Mouse (Mus musculus) lung, embryonic 15.5 days (tissue): ENCODE data around the gene Aoc2. TPM values are rescaled to one million over a fixed set of nuclear protein-coding genes. Genes with fewer than 3 reads are reported as not detected.
"Not testable (repeated sequence)": the region's sequence is repeated elsewhere in the genome, so short reads cannot be mapped to it uniquely, and the experiment has no call there.

ENCODE experiments used
- ATAC-seq: fragments of 200-750 bp; cut with Nextera tagmentation; 2 replicates; pipeline ENCODE4 v1.8.0; 2017; ENCODE audit warnings: moderate number of reproducible peaks, borderline replicate concordance; ENCODE audit not compliant: low FRiP score, low TSS enrichment; ENCODE audit errors: extremely low read depth
- H3K27ac ChIP-seq: fragments of 300-500 bp; sonication (generic); 2 replicates; pipeline ENCODE4 v1.5.1; 2015; ENCODE audit warnings: moderate library complexity, mild to moderate bottlenecking, inconsistent platforms
- H3K27me3 ChIP-seq: fragments of 300-500 bp; sonication (generic); 2 replicates; pipeline ENCODE4 v1.6.1; 2015; ENCODE audit warnings: inconsistent platforms
- H3K36me3 ChIP-seq: fragments of 300-500 bp; sonication (generic); 2 replicates; pipeline ENCODE4 v1.6.1; 2015; ENCODE audit warnings: inconsistent platforms
- H3K4me1 ChIP-seq: fragments of 300-500 bp; sonication (generic); 2 replicates; pipeline ENCODE4 v1.6.1; 2015; ENCODE audit warnings: inconsistent platforms
- H3K4me2 ChIP-seq: fragments of 300-500 bp; sonication (generic); 2 replicates; pipeline ENCODE4 v1.6.1; 2015; ENCODE audit warnings: inconsistent platforms, mild to moderate bottlenecking, moderate library complexity
- H3K4me3 ChIP-seq: fragments of 300-500 bp; sonication (generic); 2 replicates; pipeline ENCODE4 v1.5.1; 2015; ENCODE audit warnings: mild to moderate bottlenecking, inconsistent platforms
- H3K9ac ChIP-seq: fragments of 300-500 bp; sonication (generic); 2 replicates; pipeline ENCODE4 v1.6.1; 2015; ENCODE audit warnings: inconsistent platforms
- H3K9me3 ChIP-seq: fragments of 300-500 bp; sonication (generic); 2 replicates; pipeline ENCODE4 v1.6.1; 2016; ENCODE audit warnings: inconsistent platforms
- WGBS: fragments of 180-500 bp; shearing (Covaris S2); methylation state at CpG from one replicate; pipeline ENCODE4 v1.1.7; 2015; 5-methylcytosine and 5-hydroxymethylcytosine counted together
- microRNA-seq: library from miRNA; unstranded; fragments of <30 nt; microRNA quantifications from one replicate; pipeline ENCODE4, GENCODE M21; 2016
- polyA plus RNA-seq: library from polyadenylated mRNA; unstranded; fragments of >200 nt; fragmentation: Nextera tagmentation; extraction: Ambion mirVana; gene quantifications from 2 replicates; pipeline ENCODE4 v1.2.1, GENCODE M21; 2015

Aoc2 gene
- polyA plus RNA-seq, 1 experiment from 2014 or later = 1.2 TPM

DNA sequence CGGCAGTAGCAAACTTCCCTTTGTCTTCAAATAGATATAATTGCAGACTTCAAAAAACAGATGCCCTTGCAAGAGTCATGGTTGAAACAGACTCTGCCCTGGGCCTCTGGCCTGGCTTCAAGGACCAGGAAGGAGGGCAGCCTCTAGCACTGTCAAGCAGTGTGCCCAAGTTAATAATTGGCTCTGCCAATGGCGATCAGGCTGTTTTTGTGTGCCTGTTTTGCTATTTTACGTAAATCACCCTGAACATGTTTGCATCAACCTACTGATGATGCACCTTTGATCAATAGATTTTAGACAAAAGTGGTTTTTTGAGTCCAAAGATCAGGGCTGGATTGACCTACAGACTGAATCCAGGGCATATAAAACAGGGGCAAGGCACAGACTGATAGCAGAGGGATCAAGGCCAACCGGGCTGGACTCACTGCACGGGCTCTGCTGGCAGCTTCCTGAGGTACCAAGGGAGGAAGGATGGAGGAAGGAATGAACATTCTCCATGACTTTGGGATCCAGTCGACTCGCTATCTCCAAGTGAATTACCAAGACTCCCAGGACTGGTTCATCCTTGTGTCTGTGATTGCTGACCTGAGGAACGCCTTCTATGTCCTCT lies 42.6 kb downstream of the Aoc2 start, which contains the start of gene G6pc:
G6pc (plus strand) TSS at position 236 of the 610 bp plus-strand sequence.
- Histone ChIP-seq H3K27ac (no peak within 1 kb of the TSS), H3K9ac (no peak within 1 kb of the TSS), H3K9me3 (no peaks in the 10 kb centered on the region), H3K36me3 (no peaks in the 10 kb centered on the region), H3K4me1 (no peaks in the 10 kb centered on the region), H3K4me3 (no peak within 1 kb of the TSS), H3K27me3 (no peaks in the 10 kb centered on the region), H3K4me2 (no peak within 1 kb of the TSS)
- WGBS = 82% methylated on average over 8 of the region's 8 CpGs
- no peak for ATAC-seq

GRCm38 (mm10) chr11:101370141-101370540 lies 45.3 kb downstream of the Aoc2 start:
- Histone ChIP-seq H3K36me3 (no peaks in the 10 kb centered on the region), H3K4me2 (no peak overlapping the region), H3K4me3 (no peak overlapping the region), H3K4me1 (no peaks in the 10 kb centered on the region), H3K9me3 (no peaks in the 10 kb centered on the region), H3K27ac (no peak overlapping the region), H3K9ac (no peak overlapping the region), H3K27me3 (no peaks in the 10 kb centered on the region)
- no peak for ATAC-seq
- 71% methylated on average over 5 of the region's 5 CpGs for WGBS

- no peak overlapping the region for H3K4me3 ChIP-seq
- H3K4me2 ChIP-seq = no peak overlapping the region
- WGBS = 50% methylated on average over 7 of the region's 7 CpGs
- no peaks in the 10 kb centered on the region for H3K9me3 ChIP-seq
- no peaks in the 10 kb centered on the region for H3K36me3 ChIP-seq
- H3K27ac ChIP-seq = no peak overlapping the region
- no peak overlapping the region for H3K9ac ChIP-seq
- ATAC-seq = no peak
- no peaks in the 10 kb centered on the region for H3K27me3 ChIP-seq
- no peaks in the 10 kb centered on the region for H3K4me1 ChIP-seq
These were observed 49.6 kb downstream of the Aoc2 start for GRCm38 (mm10) chr11:101374421-101374938.

- H3K4me1 ChIP-seq, H3K9ac ChIP-seq, H3K4me2 ChIP-seq, H3K9me3 ChIP-seq, H3K27ac ChIP-seq, ATAC-seq, H3K36me3 ChIP-seq, H3K4me3 ChIP-seq, H3K27me3 ChIP-seq: not testable (repeated sequence)
- 92% methylated on average over 8 of the region's 8 CpGs for WGBS
These were observed 53.3 kb downstream of the Aoc2 start for GRCm38 (mm10) chr11:101378196-101378595.

DNA sequence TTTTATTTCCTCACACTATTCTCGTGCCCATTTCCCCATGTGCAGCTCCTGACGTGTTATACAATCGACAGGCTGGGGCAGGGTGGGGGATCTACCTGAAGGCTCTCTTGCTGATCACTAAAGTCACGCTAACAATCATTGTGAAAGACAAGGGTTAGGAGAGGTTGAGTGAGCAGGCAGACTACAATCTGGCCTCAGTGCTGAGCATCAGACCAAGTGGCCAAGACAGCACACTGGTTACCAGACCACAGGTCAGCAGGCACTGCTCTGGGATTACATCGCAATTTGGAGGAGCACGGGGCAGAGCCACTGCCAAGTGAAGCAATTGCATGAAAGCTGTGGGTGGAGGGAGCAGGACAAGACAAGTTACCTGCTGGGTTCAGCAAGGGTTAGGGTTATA lies 54.1 kb downstream of the Aoc2 start:
- ATAC-seq = no peak
- H3K9me3 ChIP-seq = no peaks in the 10 kb centered on the region
- no peaks in the 10 kb centered on the region for H3K27me3 ChIP-seq
- H3K4me1 ChIP-seq = no peaks in the 10 kb centered on the region
- no peak overlapping the region for H3K4me3 ChIP-seq
- H3K4me2 ChIP-seq = no peak overlapping the region
- H3K36me3 ChIP-seq = no peaks in the 10 kb centered on the region
- no peak overlapping the region for H3K9ac ChIP-seq
- 78% methylated on average over 6 of the region's 6 CpGs for WGBS
- no peak overlapping the region for H3K27ac ChIP-seq

Small RNA genes lying within 50 kb of the gene (microRNA-seq; reads per million reads assigned to microRNA genes)
- not detected for gene Gm25593

Other genes starting within 250 kb of the Aoc2 start
- gene Hsd17b1, start 246.7 kb upstream of the Aoc2 start, polyA plus RNA-seq = 0.11 and 0.15 TPM in 2 replicates
- 42.8 and 43.2 TPM in 2 replicates for gene Coasy, start 242.5 kb upstream of the Aoc2 start, polyA plus RNA-seq
- gene Mlx, start 237.8 kb upstream of the Aoc2 start, polyA plus RNA-seq = 43.4 and 54.1 TPM in 2 replicates
- gene Psmc3ip, start 229.6 kb upstream of the Aoc2 start, polyA plus RNA-seq = 35.1 and 37.5 TPM in 2 replicates
- 21.8 and 22.1 TPM in 2 replicates for gene Retreg3, start 205.2 kb upstream of the Aoc2 start, polyA plus RNA-seq
- gene Tubg1, start 205.1 kb upstream of the Aoc2 start, polyA plus RNA-seq = 89.6 and 90.6 TPM in 2 replicates
- gene Tubg2, start 169.2 kb upstream of the Aoc2 start, polyA plus RNA-seq = 3.5 and 3.6 TPM in 2 replicates
- 1.1 and 1.4 TPM in 2 replicates for gene Cntnap1, start 154.5 kb upstream of the Aoc2 start, polyA plus RNA-seq
- 19.8 and 19.9 TPM in 2 replicates for gene Plekhh3, start 153.7 kb upstream of the Aoc2 start, polyA plus RNA-seq
- 0.24 and 0.55 TPM in 2 replicates for gene Ccr10, start 149.6 kb upstream of the Aoc2 start, polyA plus RNA-seq
- 16.2 and 19.2 TPM in 2 replicates for gene Ezh1, start 98.6 kb upstream of the Aoc2 start, polyA plus RNA-seq
- gene Ramp2, start 79.0 kb upstream of the Aoc2 start, polyA plus RNA-seq = 264 and 286 TPM in 2 replicates
- 127 and 128 TPM in 2 replicates for gene Vps25, start 71.4 kb upstream of the Aoc2 start, polyA plus RNA-seq
- 3.7 and 5.0 TPM in 2 replicates for gene Wnk4, start 64.5 kb upstream of the Aoc2 start, polyA plus RNA-seq
- 1.3 and 1.7 TPM in 2 replicates for gene Cntd1, start 46.1 kb upstream of the Aoc2 start, polyA plus RNA-seq
- gene Coa3, start 45.9 kb upstream of the Aoc2 start, polyA plus RNA-seq = 189 and 194 TPM in 2 replicates
- 146 and 165 TPM in 2 replicates for gene Becn1, start 22.8 kb upstream of the Aoc2 start, polyA plus RNA-seq
- 130 and 133 TPM in 2 replicates for gene Psme3, start 8.8 kb upstream of the Aoc2 start, polyA plus RNA-seq
- gene Aoc3, start 5.5 kb downstream of the Aoc2 start, polyA plus RNA-seq = 1.3 and 1.4 TPM in 2 replicates
- not detected in 2 replicates for gene G6pc, start 42.5 kb downstream of the Aoc2 start, polyA plus RNA-seq
- gene Aarsd1, start 92.6 kb downstream of the Aoc2 start, polyA plus RNA-seq = 78.8 and 83.3 TPM in 2 replicates
- gene Gm27029, start 99.7 kb downstream of the Aoc2 start, polyA plus RNA-seq = 8.1 and 12.7 TPM in 2 replicates
- 20.8 and 21.3 TPM in 2 replicates for gene Rundc1, start 100.0 kb downstream of the Aoc2 start, polyA plus RNA-seq
- gene Ptges3l, start 100.3 kb downstream of the Aoc2 start, polyA plus RNA-seq = 12.8 and 13.4 TPM in 2 replicates
- 299 and 334 TPM in 2 replicates for gene Rpl27, start 117.2 kb downstream of the Aoc2 start, polyA plus RNA-seq
- gene Ifi35, start 123.3 kb downstream of the Aoc2 start, polyA plus RNA-seq = 22.4 and 24.0 TPM in 2 replicates
- 7.9 and 8.5 TPM in 2 replicates for gene Rnd2, start 139.9 kb downstream of the Aoc2 start, polyA plus RNA-seq
- 47.4 and 50.3 TPM in 2 replicates for gene Vat1, start 141.2 kb downstream of the Aoc2 start, polyA plus RNA-seq
- 14.1 and 17.7 TPM in 2 replicates for gene Brca1, start 226.9 kb downstream of the Aoc2 start, polyA plus RNA-seq
- 66.1 and 73.1 TPM in 2 replicates for gene Nbr1, start 227.1 kb downstream of the Aoc2 start, polyA plus RNA-seq